Mouse (Mus musculus) brain, embryonic 14.5 days (tissue): ENCODE data around the gene Kel.

ENCODE experiments used
- CTCF ChIP-seq: fragments of 200-500 bp; IDR thresholded peaks from 2 replicates; pipeline ENCODE4 v1.5.1; 2012; ENCODE audit warnings: inconsistent platforms, mild to moderate bottlenecking, moderate library complexity, borderline replicate concordance; ENCODE audit not compliant: insufficient read depth, insufficient read length; ENCODE audit errors: extremely low read depth
- POLR2A ChIP-seq: fragments of 200-500 bp; IDR thresholded peaks from 2 replicates; pipeline ENCODE4 v1.6.1; 2012; ENCODE audit warnings: mild to moderate bottlenecking, inconsistent platforms, borderline replicate concordance; ENCODE audit not compliant: poor library complexity, insufficient read depth, insufficient read length, severe bottlenecking; ENCODE audit errors: extremely low read depth

- TF ChIP-seq CTCF (no peak), POLR2A (no peak)
Observed at GRCm38 (mm10) chr6:41637393-41637792, 66.7 kb downstream of the Kel start.
